Mouse (Mus musculus) heart, postnatal 4 days (tissue): ENCODE results near the gene Rrm1. TPM values are rescaled to one million over a fixed set of nuclear protein-coding genes. Genes with fewer than 3 reads are reported as not detected.
"Not testable (repeated sequence)": the region's sequence is repeated elsewhere in the genome, so short reads cannot be mapped to it uniquely, and the experiment has no call there.

Experiments
- DNase-seq: peaks from one replicate; pipeline ENCODE4 v3.0.0; 2021
- total RNA-seq, 2 experiments: library from RNA; stranded (reverse); gene quantifications; 2 replicates each; pipeline ENCODE4 v1.2.3; 2021

The Rrm1 gene
- 100 to 1,000 TPM; 101 to 103 TPM for total RNA-seq

GRCm38 (mm10) chr7:102441657-102442391, at the start of gene Rrm1:
TSS of gene Rrm1 (plus strand) at chr7:102441695.
- peak; percentile 94 for DNase-seq

- no peak for DNase-seq
Observed at GRCm38 (mm10) chr7:102393898-102394297, 47.6 kb upstream of the Rrm1 start.

- DNase-seq, result peak; percentile 26
Observed at GRCm38 (mm10) chr7:102395894-102396293, 45.6 kb upstream of the Rrm1 start.

- DNase-seq, result no peak
Observed at GRCm38 (mm10) chr7:102396331-102396730, 45.2 kb upstream of the Rrm1 start.

- DNase-seq, result no peak
Observed at GRCm38 (mm10) chr7:102399180-102399731, 42.2 kb upstream of the Rrm1 start.

- no peak for DNase-seq
Observed at GRCm38 (mm10) chr7:102404118-102404517, 37.4 kb upstream of the Rrm1 start.

GRCm38 (mm10) chr7:102407440-102407839, 34.1 kb upstream of the Rrm1 start:
- DNase-seq, result no peak

- DNase-seq, result not testable (repeated sequence)
Observed at GRCm38 (mm10) chr7:102415272-102415671, 26.2 kb upstream of the Rrm1 start.

GRCm38 (mm10) chr7:102415841-102416240, 25.7 kb upstream of the Rrm1 start:
- DNase-seq, result no peak

GRCm38 (mm10) chr7:102417398-102417797, 24.1 kb upstream of the Rrm1 start:
- DNase-seq, result peak; percentile 51

- no peak for DNase-seq
Observed at GRCm38 (mm10) chr7:102422036-102422435, 19.5 kb upstream of the Rrm1 start.

GRCm38 (mm10) chr7:102425933-102426685, 15.4 kb upstream of the Rrm1 start:
- no peak for DNase-seq

GRCm38 (mm10) chr7:102434344-102434743, 7.2 kb upstream of the Rrm1 start:
- DNase-seq, result no peak

- DNase-seq, result no peak
Observed at GRCm38 (mm10) chr7:102440822-102441656, 456 bp upstream of the Rrm1 start.

- DNase-seq, result no peak
Observed at GRCm38 (mm10) chr7:102442432-102442831, 937 bp downstream of the Rrm1 start.

GRCm38 (mm10) chr7:102444301-102444700, 2.8 kb downstream of the Rrm1 start:
- no peak for DNase-seq

GRCm38 (mm10) chr7:102446438-102446837, 4.9 kb downstream of the Rrm1 start:
- no peak for DNase-seq

- DNase-seq, result no peak
Observed at GRCm38 (mm10) chr7:102458618-102459380, 17.3 kb downstream of the Rrm1 start.

GRCm38 (mm10) chr7:102467566-102467965, 26.1 kb downstream of the Rrm1 start:
- DNase-seq, result no peak

- no peak for DNase-seq
Observed at GRCm38 (mm10) chr7:102472675-102473074, 31.2 kb downstream of the Rrm1 start.

- DNase-seq, result no peak
Observed at GRCm38 (mm10) chr7:102476601-102477000, 35.1 kb downstream of the Rrm1 start.

- no peak for DNase-seq
Observed at GRCm38 (mm10) chr7:102477377-102477776, 35.9 kb downstream of the Rrm1 start.
